In the genomic region with DNA sequence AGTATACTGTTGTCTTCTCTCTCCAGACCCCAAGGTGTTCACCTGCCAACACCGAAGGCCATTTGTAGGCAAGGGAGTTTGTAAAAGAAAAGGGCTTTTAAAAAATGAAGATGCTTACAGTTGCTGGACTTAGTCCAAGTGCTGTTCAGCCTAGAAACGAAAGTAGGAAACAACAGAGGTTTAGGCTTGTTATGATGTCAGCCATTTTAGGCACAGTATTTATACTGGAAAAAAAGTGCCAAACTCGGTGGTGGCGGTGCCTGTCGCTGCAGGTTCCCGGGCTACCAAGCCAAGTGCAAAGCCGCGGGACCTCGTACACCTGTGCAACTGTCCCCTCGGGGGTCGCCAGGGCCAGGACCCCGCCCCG, we compare ENCODE assay signal across 8 mouse cellular contexts. TPM values are rescaled to one million over a fixed set of nuclear protein-coding genes. Genes with fewer than 3 reads are reported as not detected.
A peak's percentile ranks its signal among the peaks of the same experiment; 100 is the strongest.
DNase-seq lines count a peak whose midpoint lies in the region; ATAC-seq and TF ChIP-seq lines count a peak whose summit lies in the region.

No protein-coding gene starts in this region.

- peak overlapping the region; percentile 37 for H3K4me2 ChIP-seq in limb, embryonic 11.5 days (ENCODE audit: low read depth, severe bottlenecking)
- peak overlapping the region; percentile 65 for H3K4me2 ChIP-seq in midbrain, embryonic 16.5 days (ENCODE audit: low read length)

- H3K27me3 ChIP-seq in G1E (ENCODE audit: insufficient read depth, low read length) = no peaks in the 10 kb centered on the region
- no peaks in the 10 kb centered on the region for H3K27me3 ChIP-seq in forebrain, embryonic 10.5 days (ENCODE audit: poor library complexity, severe bottlenecking)
- no peaks in the 10 kb centered on the region for H3K27me3 ChIP-seq in limb, embryonic 11.5 days (ENCODE audit: control insufficient read depth, insufficient read depth, low read length)
- H3K27me3 ChIP-seq in midbrain, embryonic 16.5 days (ENCODE audit: control insufficient read depth, insufficient read depth, low read depth, low read length) = no peaks in the 10 kb centered on the region

- no peak for ATAC-seq in G1E (ENCODE audit: extremely low read depth, insufficient number of reproducible peaks, low FRiP score, poor library complexity, severe bottlenecking)
- no peak for ATAC-seq in limb, embryonic 11.5 days (ENCODE audit: insufficient number of reproducible peaks, low FRiP score, low TSS enrichment, low read depth)
- ATAC-seq in midbrain, embryonic 16.5 days = 0 out of 2 replicates have a peak, but pooled peaks have one; percentile 0

- no peaks in the 10 kb centered on the region for H3K9me3 ChIP-seq in G1E (replicated peaks)
- no peaks in the 10 kb centered on the region for H3K9me3 ChIP-seq in forebrain, embryonic 10.5 days
- no peaks in the 10 kb centered on the region for H3K9me3 ChIP-seq in limb, embryonic 11.5 days (ENCODE audit: control insufficient read depth, low read length)
- H3K9me3 ChIP-seq in midbrain, embryonic 16.5 days (replicated peaks; ENCODE audit: control insufficient read depth, low read length, poor library complexity, severe bottlenecking) = no peaks in the 10 kb centered on the region

- H3K4me1 ChIP-seq in G1E (ENCODE audit: insufficient read depth, low read depth, low read length) = peaks cover 72% of the 10 kb centered on the region
- peaks cover 52% of the 10 kb centered on the region for H3K4me1 ChIP-seq in forebrain, embryonic 10.5 days
- H3K4me1 ChIP-seq in limb, embryonic 11.5 days (ENCODE audit: control insufficient read depth, insufficient read depth, low read length) = peaks cover 9% of the 10 kb centered on the region
- H3K4me1 ChIP-seq in midbrain, embryonic 16.5 days (ENCODE audit: control insufficient read depth, insufficient read depth, low read length) = peaks cover 29% of the 10 kb centered on the region

- H3K4me3 ChIP-seq in G1E (ENCODE audit: low read depth, low read length) = peak overlapping the region; percentile 98
- H3K4me3 ChIP-seq in forebrain, embryonic 10.5 days = peak overlapping the region; percentile 96
- H3K4me3 ChIP-seq in limb, embryonic 11.5 days (ENCODE audit: low read depth, low read length) = peak overlapping the region; percentile 94
- H3K4me3 ChIP-seq in midbrain, embryonic 16.5 days (ENCODE audit: low read depth, low read length) = peak overlapping the region; percentile 97

- no peak for TF ChIP-seq CTCF in G1E (IDR thresholded peaks at IDR 0.05; ENCODE audit: low read depth, low read length)

- peak overlapping the region; percentile 96 for H3K27ac ChIP-seq in forebrain, embryonic 10.5 days
- H3K27ac ChIP-seq in limb, embryonic 11.5 days (replicated peaks; ENCODE audit: low read depth, low read length) = peak overlapping the region; percentile 88
- H3K27ac ChIP-seq in midbrain, embryonic 16.5 days (ENCODE audit: low read length) = peak overlapping the region; percentile 95

- WGBS in forebrain, embryonic 10.5 days = 1% methylated on average over 13 of the region's 13 CpGs
- WGBS in limb, embryonic 11.5 days = 2% methylated on average over 13 of the region's 13 CpGs
- WGBS in midbrain, embryonic 16.5 days = under 1% methylated on average over 13 of the region's 13 CpGs

- peak; percentile 67 for DNase-seq in kidney, adult 9 months
- DNase-seq in kidney, postnatal 10 days = no peak
- DNase-seq in G1E (ENCODE audit: low spot score) = no peak
- DNase-seq in forebrain, embryonic 10.5 days (ENCODE audit: extremely low spot score, low spot score) = no peak
- no peak for DNase-seq in limb, embryonic 11.5 days (ENCODE audit: low spot score)
- DNase-seq in gastrocnemius, postnatal 25 days = no peak
- no peak for DNase-seq in gastrocnemius, postnatal 4 days (ENCODE audit: low spot score in 2 of 2)

- peaks cover 30% of the 10 kb centered on the region for H3K36me3 ChIP-seq in G1E (replicated peaks)
- 0 out of 2 replicates have a peak, but pooled peaks cover 1% of the 10 kb centered on the region for H3K36me3 ChIP-seq in forebrain, embryonic 10.5 days (replicated peaks)
- no peaks in the 10 kb centered on the region for H3K36me3 ChIP-seq in limb, embryonic 11.5 days (ENCODE audit: control insufficient read depth, insufficient read depth, low read length)
- H3K36me3 ChIP-seq in midbrain, embryonic 16.5 days (ENCODE audit: control insufficient read depth, insufficient read depth, low read length) = 0 out of 2 replicates have a peak, but pooled peaks cover 1% of the 10 kb centered on the region

- H3K9ac ChIP-seq in limb, embryonic 11.5 days (ENCODE audit: low read length) = peak overlapping the region; percentile 94
- peak overlapping the region; percentile 99 for H3K9ac ChIP-seq in midbrain, embryonic 16.5 days (ENCODE audit: low read depth, low read length)

RNA-seq across cellular contexts. Expression of gene Itm2b, which starts 0.6 kb away (rescaled TPM):
- total RNA-seq in G1E (2014; fragmentation: Nextera tagmentation) (474 and 507 TPM in 2 replicates), G1E (2017) (523 and 553 TPM in 2 replicates)
- polyA plus RNA-seq in G1E (2012) = 104 and 121 TPM in 2 replicates
- 192 and 209 TPM in 2 replicates for polyA plus RNA-seq in forebrain, embryonic 10.5 days (2016; fragmentation: Nextera tagmentation; extraction: Ambion mirVana)
- polyA plus RNA-seq in limb, embryonic 11.5 days (2014; fragmentation: Nextera tagmentation; extraction: Ambion mirVana) = 335 and 352 TPM in 2 replicates
- 627 and 698 TPM in 2 replicates for polyA plus RNA-seq in midbrain, embryonic 16.5 days (2015; fragmentation: Nextera tagmentation; extraction: Ambion mirVana)
- 100 to 1,000 TPM; 244 to 301 TPM for total RNA-seq in gastrocnemius, postnatal 25 days (2021)
- 100 to 1,000 TPM; 486 to 491 TPM for total RNA-seq in gastrocnemius, postnatal 4 days (2021)

RNA-seq across cellular contexts. Expression of gene Rb1, which starts 58.9 kb away (rescaled TPM):
- total RNA-seq in G1E (2014; fragmentation: Nextera tagmentation) (390 and 393 TPM in 2 replicates), G1E (2017) (57.4 and 64.9 TPM in 2 replicates)
- polyA plus RNA-seq in G1E (2012) = 10.1 and 11.6 TPM in 2 replicates
- polyA plus RNA-seq in forebrain, embryonic 10.5 days (2016; fragmentation: Nextera tagmentation; extraction: Ambion mirVana) = 21.3 and 27.7 TPM in 2 replicates
- polyA plus RNA-seq in limb, embryonic 11.5 days (2014; fragmentation: Nextera tagmentation; extraction: Ambion mirVana) = 29.7 and 30.4 TPM in 2 replicates
- polyA plus RNA-seq in midbrain, embryonic 16.5 days (2015; fragmentation: Nextera tagmentation; extraction: Ambion mirVana) = 20.4 and 20.6 TPM in 2 replicates
- 10 to 100 TPM; 13.8 to 17.7 TPM for total RNA-seq in gastrocnemius, postnatal 25 days (2021)
- total RNA-seq in gastrocnemius, postnatal 4 days (2021) = 10 to 100 TPM; 46.1 to 46.3 TPM
